Mouse (Mus musculus): Measurements from ENCODE around the gene Ppcdc. TPM values are rescaled to one million over a fixed set of nuclear protein-coding genes. Genes with fewer than 3 reads are reported as not detected.
"Not testable (repeated sequence)": the region's sequence is repeated elsewhere in the genome, so short reads cannot be mapped to it uniquely, and the experiment has no call there.

Ppcdc gene
- polyA plus RNA-seq, 1 experiment from 2014 or later = 35.2 TPM

DNA sequence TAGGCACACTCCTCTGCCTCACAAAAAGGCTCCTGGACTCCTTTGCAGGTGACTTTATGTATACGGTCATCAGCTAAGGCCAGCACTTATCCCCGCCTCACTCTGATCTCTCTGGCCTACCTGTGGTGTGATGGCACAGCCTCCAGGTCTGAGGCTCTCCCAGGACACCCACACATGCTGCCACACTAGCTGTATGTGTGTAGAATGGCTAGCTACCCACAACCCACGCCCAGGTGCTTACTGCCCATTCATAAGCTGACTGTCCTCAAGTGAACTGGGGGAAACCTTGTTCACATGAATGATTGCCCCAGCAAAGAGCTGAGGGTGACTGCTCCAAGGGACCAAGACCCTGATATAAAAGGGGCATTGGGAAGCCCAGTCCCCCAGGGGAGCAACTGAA lies 7.4 kb downstream of the Ppcdc start:
- ChIA-PET POLR2A (interaction anchor here (0.7 to 2.5 kb wide), 3 partner anchors 78 to 176 kb away, joined by 3 to 13 read pairs (median 4); partner anchors contain the start of gene 1700017B05Rik), CTCF (interaction anchor here (0.8 to 1.5 kb wide), 5 partner anchors 11 to 360 kb away, joined by 3 to 5 read pairs (median 3); partner anchors contain the start of genes 1700017B05Rik and Sin3a)

DNA sequence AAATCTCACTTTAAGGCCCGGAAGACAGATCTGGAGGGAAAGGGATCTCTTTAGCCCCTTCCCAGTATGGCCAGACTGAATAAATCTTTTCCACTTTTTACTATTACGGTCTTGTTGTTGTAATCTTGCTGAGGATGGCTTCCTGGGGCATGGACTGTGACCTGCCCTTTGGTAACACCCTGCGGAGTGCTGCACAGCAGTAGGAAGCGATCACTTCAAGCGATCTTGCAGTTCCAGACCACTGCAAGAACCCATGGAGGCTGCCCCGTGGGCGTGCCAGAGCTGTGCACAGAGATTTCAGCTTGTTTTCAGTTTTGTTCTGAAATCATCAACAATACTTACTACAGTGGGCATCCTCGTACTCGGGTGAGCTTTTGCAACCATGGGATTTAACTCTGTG lies 8.7 kb downstream of the Ppcdc start:
- ChIA-PET CTCF (no interaction called here), POLR2A (interaction anchor here (0.5 kb wide), 1 partner anchor 100 kb away, joined by 4 read pairs; no protein-coding TSS in a partner anchor)
- ATAC-seq = no peak
- no peak for TF ChIP-seq CTCF (IDR thresholded peaks at IDR 0.05)
- in situ Hi-C loops (cut with MboI; ENCODE audit: low pct_unique_long_range_greater_than_20kb) = loop anchor here (5.0 to 25.0 kb wide), 3 partner anchors 169 to 494 kb away; partner anchors contain the start of genes 1700017B05Rik, Commd4, Imp3 and Snx33
- DNase-seq (ENCODE audit: low read depth, low spot score) = no peak
- no peaks in the 10 kb centered on the region for H3K27me3 ChIP-seq

More for the DNA sequence above, 7.4 kb downstream of the Ppcdc start:
- no peak for ATAC-seq
- no peak for DNase-seq (ENCODE audit: low read depth, low spot score)
- in situ Hi-C loops (cut with MboI; ENCODE audit: low pct_unique_long_range_greater_than_20kb) = loop anchor here (5.0 to 25.0 kb wide), 3 partner anchors 170 to 495 kb away; partner anchors contain the start of genes 1700017B05Rik, Commd4, Imp3 and Snx33
- TF ChIP-seq CTCF (IDR thresholded peaks at IDR 0.05) = no peak
- H3K27me3 ChIP-seq = no peaks in the 10 kb centered on the region

DNA sequence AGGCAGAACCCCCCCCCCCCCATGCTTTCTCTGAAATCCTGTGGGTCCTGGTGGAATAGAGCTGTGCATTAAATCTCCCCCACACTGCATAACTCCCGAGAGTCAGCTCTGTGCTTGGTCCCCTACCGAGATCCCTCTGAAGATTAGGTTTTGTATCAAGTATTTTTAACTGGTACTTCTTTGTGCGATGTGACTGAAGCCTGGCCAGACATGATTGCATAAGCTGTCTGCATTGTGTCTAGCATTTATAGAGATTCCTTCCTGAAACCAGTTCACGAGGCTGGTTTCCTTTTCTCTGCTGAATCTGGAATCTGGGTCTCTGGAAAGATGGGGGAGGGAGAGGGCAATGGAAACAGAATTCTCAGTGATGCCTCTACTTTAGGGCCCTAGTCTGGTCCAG lies 11.5 kb downstream of the Ppcdc start:
- POLR2A ChIA-PET = interaction anchor here (0.7 to 1.2 kb wide), 3 partner anchors 147 to 1007 kb away, joined by 3 to 10 read pairs (median 3); no protein-coding TSS in a partner anchor
- no peaks in the 10 kb centered on the region for H3K27me3 ChIP-seq
- TF ChIP-seq CTCF (IDR thresholded peaks at IDR 0.05) = no peak
- in situ Hi-C loops (cut with MboI; ENCODE audit: low pct_unique_long_range_greater_than_20kb) = loop anchor here (5.0 to 25.0 kb wide), 2 partner anchors 41 to 491 kb away; partner anchors contain the start of genes Imp3 and Snx33
- DNase-seq (ENCODE audit: low read depth, low spot score) (peak; percentile 83), ATAC-seq (no peak)
- CTCF ChIA-PET = interaction anchor here (1.0 to 1.9 kb wide), 2 partner anchors 9 to 166 kb away, joined by 4 to 6 read pairs; partner anchors contain the start of gene 1700017B05Rik

DNA sequence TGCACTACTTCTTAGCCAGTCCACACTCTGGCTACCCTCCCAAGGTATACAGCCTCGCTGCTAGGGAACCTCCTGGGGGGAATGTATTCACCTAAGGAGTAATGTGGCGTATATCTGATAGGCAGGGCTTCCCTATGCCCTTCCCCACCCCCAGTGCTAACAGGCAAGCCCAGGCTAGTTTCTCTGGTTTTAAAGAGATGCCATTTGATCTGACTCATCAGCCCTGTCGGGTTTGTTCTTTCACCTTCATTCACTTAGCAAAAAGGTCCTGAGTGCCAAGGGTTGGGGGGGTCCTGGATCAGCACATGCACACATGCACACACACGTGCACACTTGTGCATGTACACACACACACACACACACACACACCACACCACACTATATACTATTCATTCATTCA lies 12.0 kb downstream of the Ppcdc start:
- ChIA-PET POLR2A (interaction anchor here (0.7 to 1.2 kb wide), 3 partner anchors 147 to 1006 kb away, joined by 3 to 10 read pairs (median 3); no protein-coding TSS in a partner anchor), CTCF (interaction anchor here (1.0 to 1.9 kb wide), 2 partner anchors 9 to 165 kb away, joined by 4 to 6 read pairs; partner anchors contain the start of gene 1700017B05Rik)
- no peak for TF ChIP-seq CTCF (IDR thresholded peaks at IDR 0.05)
- in situ Hi-C loops (cut with MboI; ENCODE audit: low pct_unique_long_range_greater_than_20kb) = loop anchor here (5.0 to 25.0 kb wide), 2 partner anchors 41 to 491 kb away; partner anchors contain the start of genes Imp3 and Snx33
- DNase-seq (ENCODE audit: low read depth, low spot score) (no peak), ATAC-seq (no peak)
- H3K27me3 ChIP-seq = no peaks in the 10 kb centered on the region

DNA sequence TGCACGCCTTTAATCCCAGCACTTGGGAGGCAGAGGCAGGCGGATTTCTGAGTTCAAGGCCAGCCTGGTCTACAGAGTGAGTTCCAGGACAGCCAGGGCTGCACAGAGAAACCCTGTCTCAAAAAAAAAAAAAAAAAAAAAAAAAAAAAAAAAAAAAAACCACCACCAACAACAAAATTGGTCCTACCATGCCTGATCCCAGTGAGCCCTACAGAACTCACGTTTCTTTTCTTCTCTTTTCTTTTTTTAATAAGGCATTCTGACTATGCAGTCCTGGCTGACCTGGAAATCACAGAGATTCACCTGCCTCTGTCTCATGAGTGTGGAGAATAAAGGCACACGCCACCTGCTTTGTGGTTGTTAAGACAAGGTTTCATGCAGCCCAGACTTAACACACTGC lies 12.8 kb downstream of the Ppcdc start:
- POLR2A ChIA-PET = interaction anchor here (0.6 kb wide), 1 partner anchor 172 kb away, joined by 3 read pairs; no protein-coding TSS in a partner anchor
- not testable (repeated sequence) for H3K27me3 ChIP-seq; ATAC-seq; DNase-seq (ENCODE audit: low read depth, low spot score)
- in situ Hi-C loops (cut with MboI; ENCODE audit: low pct_unique_long_range_greater_than_20kb) = loop anchor here (5.0 to 25.0 kb wide), 2 partner anchors 40 to 490 kb away; partner anchors contain the start of genes Imp3 and Snx33
- CTCF ChIA-PET = interaction anchor here (1.2 kb wide), 1 partner anchor 8 kb away, joined by 3 read pairs; no protein-coding TSS in a partner anchor

DNA sequence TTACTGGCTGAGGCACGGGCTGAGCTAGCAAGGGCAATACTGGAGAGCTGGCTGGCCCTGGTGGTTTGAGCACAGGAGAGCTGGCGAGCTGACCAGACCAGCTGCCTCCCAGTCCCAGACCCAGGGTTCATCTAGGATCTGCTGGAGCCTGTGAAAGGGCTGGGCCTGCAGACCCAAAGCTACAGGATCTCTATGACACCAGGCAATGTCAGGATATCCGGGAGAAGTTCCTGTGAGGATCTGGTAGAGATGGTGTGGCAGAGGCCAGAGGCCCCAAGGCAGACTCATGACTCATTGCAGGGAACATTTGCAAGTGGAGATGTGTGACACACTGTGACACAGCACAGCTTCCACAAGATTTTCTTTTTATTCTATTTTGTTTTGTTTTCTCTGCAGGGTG lies 14.8 kb downstream of the Ppcdc start:
- ChIA-PET POLR2A (no interaction called here), CTCF (no interaction called here)
- no peak for TF ChIP-seq CTCF (IDR thresholded peaks at IDR 0.05)
- H3K27me3 ChIP-seq = no peaks in the 10 kb centered on the region
- DNase-seq (ENCODE audit: low read depth, low spot score) = no peak
- in situ Hi-C loops (cut with MboI; ENCODE audit: low pct_unique_long_range_greater_than_20kb) = loop anchor here (5.0 to 25.0 kb wide), 2 partner anchors 38 to 488 kb away; partner anchors contain the start of genes Imp3 and Snx33
- no peak for ATAC-seq

DNA sequence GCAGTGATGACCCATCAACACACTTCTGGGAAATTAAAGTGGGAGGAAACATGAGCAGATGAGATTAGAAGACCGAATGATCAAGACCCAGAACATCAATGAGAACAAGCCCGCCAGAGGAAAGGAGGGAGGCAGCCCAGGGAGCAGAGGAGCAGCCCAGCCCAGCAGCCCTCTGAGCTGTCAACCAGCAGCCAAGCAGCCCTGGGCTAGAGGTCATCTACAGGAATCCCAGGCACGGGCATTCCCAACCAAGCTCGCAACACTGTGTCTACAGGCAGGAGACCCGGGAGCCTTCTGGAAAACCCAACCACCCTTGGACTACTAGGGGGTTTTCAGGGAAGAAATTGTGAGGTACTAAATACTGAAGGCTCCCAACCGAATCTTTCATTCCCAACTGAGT lies 15.9 kb downstream of the Ppcdc start:
- ChIA-PET POLR2A (no interaction called here), CTCF (no interaction called here)
- no peaks in the 10 kb centered on the region for H3K27me3 ChIP-seq
- no peak for ATAC-seq
- no peak for DNase-seq (ENCODE audit: low read depth, low spot score)
- TF ChIP-seq CTCF (IDR thresholded peaks at IDR 0.05) = no peak
- in situ Hi-C loops (cut with MboI; ENCODE audit: low pct_unique_long_range_greater_than_20kb) = no loop called here

DNA sequence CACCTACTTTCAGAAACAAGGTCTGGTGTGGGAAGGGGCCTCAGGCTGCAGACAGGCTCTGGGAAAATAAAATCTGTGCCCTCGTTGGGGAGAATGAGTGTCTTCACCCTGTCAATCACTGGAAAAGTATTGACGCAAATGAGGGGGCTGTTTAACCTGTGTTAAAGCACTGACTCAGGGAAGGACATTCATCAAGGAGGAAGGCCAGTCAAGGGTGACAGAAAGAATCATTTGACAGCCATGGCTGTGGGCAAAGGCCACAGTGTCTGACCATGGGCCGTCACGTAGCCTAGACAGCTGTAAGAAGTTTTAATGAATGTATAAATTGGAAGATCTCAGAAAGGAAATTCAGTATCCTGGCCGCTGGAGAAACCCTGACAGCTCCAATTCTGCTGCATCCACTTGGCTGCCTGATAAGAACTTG lies 18.2 kb downstream of the Ppcdc start:
- POLR2A ChIA-PET = no interaction called here
- in situ Hi-C loops (cut with MboI; ENCODE audit: low pct_unique_long_range_greater_than_20kb) = no loop called here
- ATAC-seq (no peak), DNase-seq (ENCODE audit: low read depth, low spot score) (no peak)
- no peak for TF ChIP-seq CTCF (IDR thresholded peaks at IDR 0.05)
- H3K27me3 ChIP-seq = no peaks in the 10 kb centered on the region
- CTCF ChIA-PET = interaction anchor here (1.0 kb wide), 1 partner anchor 11 kb away, joined by 3 read pairs; no protein-coding TSS in a partner anchor

DNA sequence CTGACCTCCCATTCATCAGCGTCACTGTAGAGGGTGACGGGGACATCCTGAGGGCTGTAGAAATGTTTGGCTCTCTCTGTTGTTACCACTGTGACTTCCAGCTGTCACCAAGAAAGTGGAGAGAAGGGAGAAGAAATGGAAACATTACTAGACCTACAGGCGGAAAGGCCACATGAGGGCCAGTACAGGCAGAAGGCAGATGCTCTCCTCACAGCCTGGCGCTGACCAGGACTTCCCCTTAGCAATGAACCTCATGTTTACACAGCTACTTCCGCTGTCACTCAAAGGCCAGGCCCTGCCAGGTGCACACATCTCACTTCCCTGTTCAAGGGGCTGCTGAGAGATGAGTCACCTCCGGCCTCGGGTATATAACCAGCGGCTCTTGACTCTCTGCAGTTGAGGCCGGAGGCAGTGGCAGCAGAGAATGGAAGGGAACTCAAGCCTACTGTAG lies 18.8 kb downstream of the Ppcdc start:
- in situ Hi-C loops (cut with MboI; ENCODE audit: low pct_unique_long_range_greater_than_20kb) = no loop called here
- no peak for TF ChIP-seq CTCF (IDR thresholded peaks at IDR 0.05)
- POLR2A ChIA-PET = no interaction called here
- ATAC-seq (no peak), DNase-seq (ENCODE audit: low read depth, low spot score) (no peak)
- no peaks in the 10 kb centered on the region for H3K27me3 ChIP-seq
- CTCF ChIA-PET = interaction anchor here (1.0 kb wide), 1 partner anchor 12 kb away, joined by 3 read pairs; no protein-coding TSS in a partner anchor

DNA sequence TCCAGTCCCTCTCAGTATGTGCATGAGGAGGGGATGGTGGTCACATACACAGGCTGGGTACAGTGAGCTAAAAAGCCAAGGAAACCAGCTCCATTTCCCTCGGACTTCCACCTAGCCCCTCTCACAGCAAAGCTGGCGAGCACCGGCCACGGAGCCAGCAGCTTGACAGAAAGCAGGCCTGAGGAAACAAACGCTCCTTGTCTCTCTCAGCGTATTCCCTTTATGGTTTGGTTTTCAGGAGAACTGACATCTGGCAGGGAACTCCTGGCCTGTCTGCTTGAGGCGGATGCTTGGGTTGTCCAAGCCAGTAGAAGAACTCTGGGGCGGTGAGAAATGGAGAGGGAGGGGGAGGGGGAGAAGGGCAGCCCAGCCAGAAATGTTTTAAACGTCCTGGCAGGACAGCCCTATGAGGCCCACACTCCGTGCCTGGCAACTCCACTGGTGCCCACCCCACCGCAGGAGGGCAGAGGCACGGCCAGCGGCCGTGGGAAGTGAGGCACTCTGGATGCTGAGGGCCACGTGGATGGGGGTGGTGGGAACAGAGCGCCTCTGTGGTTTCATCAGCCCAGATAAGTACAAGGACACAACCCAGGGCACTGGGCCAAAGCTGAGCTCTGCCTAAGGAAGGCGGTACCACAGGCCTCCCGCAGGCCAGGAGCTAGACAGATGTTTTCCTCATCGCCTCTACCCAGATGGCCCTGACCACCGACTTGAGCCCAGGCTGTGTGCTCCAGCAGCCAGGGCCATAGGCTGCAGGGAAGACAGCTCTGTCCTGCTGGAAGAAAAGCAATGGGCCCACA lies 19.4 kb downstream of the Ppcdc start:
- CTCF ChIA-PET = interaction anchor here (1.0 kb wide), 1 partner anchor 13 kb away, joined by 3 read pairs; no protein-coding TSS in a partner anchor
- H3K27me3 ChIP-seq = no peaks in the 10 kb centered on the region
- no peak for TF ChIP-seq CTCF (IDR thresholded peaks at IDR 0.05)
- DNase-seq (ENCODE audit: low read depth, low spot score) (no peak), ATAC-seq (peak; percentile 41)
- POLR2A ChIA-PET = no interaction called here
- in situ Hi-C loops (cut with MboI; ENCODE audit: low pct_unique_long_range_greater_than_20kb) = no loop called here

Measured in Patski (cell line).